In the genomic region with DNA sequence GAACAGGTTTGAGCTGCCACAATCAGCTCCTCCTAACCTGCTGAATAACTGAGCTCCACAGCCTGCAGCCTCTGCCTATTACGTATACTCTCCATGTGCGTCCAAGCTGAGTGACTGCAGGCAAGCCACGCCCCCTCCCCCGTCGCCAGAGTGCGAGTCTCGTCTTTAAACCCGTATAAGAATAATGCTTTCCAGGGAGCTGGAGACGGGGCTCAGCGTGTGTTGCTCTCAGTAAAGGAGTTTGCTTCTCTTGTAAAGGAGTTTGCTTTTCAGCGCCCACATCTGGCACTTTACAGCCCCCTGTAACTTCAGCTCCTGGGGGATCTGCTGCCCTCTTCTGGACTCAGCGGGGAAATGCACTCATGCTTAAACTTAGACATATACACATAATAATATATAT, we compare ENCODE assay signal across 8 mouse cellular contexts. TPM values are rescaled to one million over a fixed set of nuclear protein-coding genes. Genes with fewer than 3 reads are reported as not detected.
DNase-seq lines count a peak whose midpoint lies in the region; ATAC-seq and TF ChIP-seq lines count a peak whose summit lies in the region.

No protein-coding gene starts in this region.

- no peak overlapping the region for H3K27ac ChIP-seq in testis, adult 2 months (ENCODE audit: control insufficient read depth, insufficient read depth, low read depth, low read length)
- no peak overlapping the region for H3K27ac ChIP-seq in embryonic facial prominence, embryonic 13.5 days
- H3K27ac ChIP-seq in kidney, embryonic 15.5 days, result no peak overlapping the region
- no peak overlapping the region for H3K27ac ChIP-seq in midbrain, embryonic 16.5 days (ENCODE audit: low read length)

- no peak overlapping the region for H3K9ac ChIP-seq in embryonic facial prominence, embryonic 13.5 days
- no peak overlapping the region for H3K9ac ChIP-seq in kidney, embryonic 15.5 days
- H3K9ac ChIP-seq in midbrain, embryonic 16.5 days (ENCODE audit: low read depth, low read length), result no peak overlapping the region

- ATAC-seq in embryonic facial prominence, embryonic 13.5 days (ENCODE audit: insufficient number of reproducible peaks, insufficient read depth, low FRiP score, low TSS enrichment, low read depth), result no peak
- ATAC-seq in kidney, embryonic 15.5 days (replicated peaks; ENCODE audit: low FRiP score), result no peak
- no peak for ATAC-seq in midbrain, embryonic 16.5 days

- H3K4me1 ChIP-seq in testis, adult 2 months (ENCODE audit: control insufficient read depth, insufficient read depth, low read length), result peaks cover 17% of the 10 kb centered on the region
- 0 out of 2 replicates have a peak, but pooled peaks cover 11% of the 10 kb centered on the region for H3K4me1 ChIP-seq in embryonic facial prominence, embryonic 13.5 days
- peaks cover 18% of the 10 kb centered on the region for H3K4me1 ChIP-seq in kidney, embryonic 15.5 days
- H3K4me1 ChIP-seq in midbrain, embryonic 16.5 days (ENCODE audit: control insufficient read depth, insufficient read depth, low read length), result no peaks in the 10 kb centered on the region

- peak; percentile 50; the same call in 1 of the 2 replicates for TF ChIP-seq CTCF in testis, adult 2 months (IDR thresholded peaks at IDR 0.05; ENCODE audit: control insufficient read depth, insufficient read depth, insufficient replicate concordance, low read depth, low read length)

- peaks cover 3% of the 10 kb centered on the region; the same call in 1 of the 2 replicates for H3K9me3 ChIP-seq in embryonic facial prominence, embryonic 13.5 days
- H3K9me3 ChIP-seq in kidney, embryonic 15.5 days (replicated peaks), result no peaks in the 10 kb centered on the region
- H3K9me3 ChIP-seq in midbrain, embryonic 16.5 days (replicated peaks; ENCODE audit: control insufficient read depth, low read length, poor library complexity, severe bottlenecking), result no peaks in the 10 kb centered on the region

- no peaks in the 10 kb centered on the region for H3K27me3 ChIP-seq in testis, adult 2 months (ENCODE audit: control insufficient read depth, insufficient read depth, low read length)
- H3K27me3 ChIP-seq in embryonic facial prominence, embryonic 13.5 days, result no peaks in the 10 kb centered on the region
- H3K27me3 ChIP-seq in kidney, embryonic 15.5 days, result no peaks in the 10 kb centered on the region
- H3K27me3 ChIP-seq in midbrain, embryonic 16.5 days (ENCODE audit: control insufficient read depth, insufficient read depth, low read depth, low read length), result no peaks in the 10 kb centered on the region

- H3K36me3 ChIP-seq in testis, adult 2 months (ENCODE audit: control insufficient read depth, insufficient read depth, low read length), result no peaks in the 10 kb centered on the region
- H3K36me3 ChIP-seq in embryonic facial prominence, embryonic 13.5 days, result no peaks in the 10 kb centered on the region
- H3K36me3 ChIP-seq in kidney, embryonic 15.5 days, result no peaks in the 10 kb centered on the region
- no peaks in the 10 kb centered on the region for H3K36me3 ChIP-seq in midbrain, embryonic 16.5 days (ENCODE audit: control insufficient read depth, insufficient read depth, low read length)

- TF ChIP-seq POLR2A in testis, adult 2 months (IDR thresholded peaks at IDR 0.05; ENCODE audit: control insufficient read depth, low read depth, low read length), result no peak

- 2% methylated on average over 12 of the region's 12 CpGs for WGBS in embryonic facial prominence, embryonic 13.5 days
- WGBS in kidney, embryonic 15.5 days, result 6% methylated on average over 12 of the region's 12 CpGs
- WGBS in midbrain, embryonic 16.5 days, result 3% methylated on average over 12 of the region's 12 CpGs

- H3K4me2 ChIP-seq in embryonic facial prominence, embryonic 13.5 days, result peak overlapping the region; percentile 40
- peak overlapping the region; percentile 51 for H3K4me2 ChIP-seq in kidney, embryonic 15.5 days
- H3K4me2 ChIP-seq in midbrain, embryonic 16.5 days (ENCODE audit: low read length), result peak overlapping the region; percentile 41

- no peak for DNase-seq in testis, postnatal 10 days (ENCODE audit: low spot score)
- no peak for DNase-seq in gastrocnemius, postnatal 10 days
- DNase-seq in right cerebral cortex, postnatal 14 days, result no peak
- DNase-seq in urinary bladder, postnatal 36 days (ENCODE audit: low spot score in 2 of 2), result no peak

- H3K4me3 ChIP-seq in testis, adult 2 months (ENCODE audit: control insufficient read depth, low read depth, low read length), result peak overlapping the region; percentile 54
- peak overlapping the region; percentile 23 for H3K4me3 ChIP-seq in embryonic facial prominence, embryonic 13.5 days
- H3K4me3 ChIP-seq in kidney, embryonic 15.5 days (replicated peaks), result peak overlapping the region; percentile 40
- no peak overlapping the region for H3K4me3 ChIP-seq in midbrain, embryonic 16.5 days (ENCODE audit: low read depth, low read length)

RNA-seq across cellular contexts. Expression of a gene that starts 7.2 kb away (rescaled TPM):
- polyA plus RNA-seq in testis, adult 2 months (2012; rRNA removed), result 3.0 and 4.6 TPM in 2 replicates
- 2.7 and 3.6 TPM in 2 replicates for polyA plus RNA-seq in embryonic facial prominence, embryonic 13.5 days (2015; fragmentation: Nextera tagmentation; extraction: Ambion mirVana)
- polyA plus RNA-seq in kidney, embryonic 15.5 days (2015; fragmentation: Nextera tagmentation; extraction: Ambion mirVana), result 4.1 and 4.8 TPM in 2 replicates
- polyA plus RNA-seq in midbrain, embryonic 16.5 days (2015; fragmentation: Nextera tagmentation; extraction: Ambion mirVana), result 5.1 and 5.2 TPM in 2 replicates
- total RNA-seq in gastrocnemius, postnatal 10 days (2021), result 10 to 100 TPM; 66.3 to 71.7 TPM

RNA-seq across cellular contexts. Expression of a gene that starts 23.3 kb away (rescaled TPM):
- 8.2 and 9.4 TPM in 2 replicates for polyA plus RNA-seq in testis, adult 2 months (2012; rRNA removed)
- 43.6 and 48.2 TPM in 2 replicates for polyA plus RNA-seq in embryonic facial prominence, embryonic 13.5 days (2015; fragmentation: Nextera tagmentation; extraction: Ambion mirVana)
- 61.4 and 63.5 TPM in 2 replicates for polyA plus RNA-seq in kidney, embryonic 15.5 days (2015; fragmentation: Nextera tagmentation; extraction: Ambion mirVana)
- 8.2 and 9.1 TPM in 2 replicates for polyA plus RNA-seq in midbrain, embryonic 16.5 days (2015; fragmentation: Nextera tagmentation; extraction: Ambion mirVana)
- total RNA-seq in gastrocnemius, postnatal 10 days (2021), result 1 to 10 TPM; 5.8 to 6.8 TPM

RNA-seq across cellular contexts. Expression of a gene that starts 25.5 kb away (rescaled TPM):
- polyA plus RNA-seq in testis, adult 2 months (2012; rRNA removed), result 2.2 and 3.1 TPM in 2 replicates
- polyA plus RNA-seq in embryonic facial prominence, embryonic 13.5 days (2015; fragmentation: Nextera tagmentation; extraction: Ambion mirVana), result 11.7 and 11.8 TPM in 2 replicates
- 10.7 and 11.8 TPM in 2 replicates for polyA plus RNA-seq in kidney, embryonic 15.5 days (2015; fragmentation: Nextera tagmentation; extraction: Ambion mirVana)
- polyA plus RNA-seq in midbrain, embryonic 16.5 days (2015; fragmentation: Nextera tagmentation; extraction: Ambion mirVana), result 5.1 and 5.8 TPM in 2 replicates
- total RNA-seq in gastrocnemius, postnatal 10 days (2021), result 1 to 10 TPM; 1.6 to 2.4 TPM
